17 mouse cellular contexts compared by ENCODE assay signal in the genomic region with DNA sequence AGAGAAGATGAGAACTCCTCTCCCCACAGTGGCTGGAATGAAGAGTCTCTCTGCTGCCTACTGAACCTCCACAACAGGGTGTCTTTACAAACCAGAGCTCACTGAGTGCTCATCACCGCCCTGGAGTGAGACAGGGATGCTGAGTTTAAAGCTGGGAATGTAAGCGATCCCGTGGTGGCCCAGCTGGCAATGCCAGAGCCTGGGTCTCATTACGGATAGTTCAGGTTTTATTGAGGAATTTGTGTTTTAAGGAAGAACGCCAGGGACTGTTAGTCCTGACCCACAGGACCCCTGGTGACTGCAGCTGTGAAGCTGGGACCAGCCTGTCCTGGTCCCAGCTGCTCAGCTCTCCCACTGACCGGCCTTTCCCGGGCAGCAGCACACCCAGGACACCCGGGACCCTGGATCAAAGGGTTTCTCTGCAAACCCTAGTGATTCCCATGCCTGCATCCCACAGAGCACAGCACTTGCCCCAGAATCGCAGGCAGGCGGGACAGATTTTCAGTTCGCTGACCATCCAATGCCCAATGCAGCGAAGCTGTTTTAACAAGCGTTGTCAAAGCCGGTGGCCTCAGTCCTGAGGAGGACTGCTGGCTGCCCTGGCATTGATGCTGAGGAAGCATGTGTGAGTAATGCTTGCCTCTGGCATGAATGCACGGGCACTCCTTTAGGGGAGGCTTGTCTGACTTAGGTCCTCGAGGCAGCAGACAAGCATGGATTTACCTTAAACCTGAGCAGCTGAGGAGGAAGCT.
A peak's percentile ranks its signal among the peaks of the same experiment; 100 is the strongest.
DNase-seq lines count a peak whose midpoint lies in the region; ATAC-seq and TF ChIP-seq lines count a peak whose summit lies in the region.
"Had no signal": no experiment of that assay in that cellular context is flagged by ENCODE, and none has a peak within 500 bp of the region (broad histone marks: within the 10 kb centered on the region; RNA-seq: fewer than 3 reads in every experiment).

No protein-coding gene starts in this region.

- H3K27me3 ChIP-seq in hindbrain, postnatal 0 days (ENCODE audit: insufficient read depth, low read length), result no peaks in the 10 kb centered on the region
- H3K27me3 ChIP-seq in hindbrain, embryonic 14.5 days (ENCODE audit: control insufficient read depth, insufficient read depth, low read length), result no peaks in the 10 kb centered on the region
- H3K27me3 ChIP-seq in Patski, result no peaks in the 10 kb centered on the region
- peaks cover 17% of the 10 kb centered on the region for H3K27me3 ChIP-seq in liver, embryonic 15.5 days
- H3K27me3 ChIP-seq: intestine, embryonic 15.5 days; midbrain, embryonic 12.5 days had no signal

- intact Hi-C loops in gastrocnemius, postnatal 36 days (cut with DNase I), result no loop called here

- no peaks in the 10 kb centered on the region for H3K9me3 ChIP-seq in hindbrain, postnatal 0 days (ENCODE audit: low read length)
- no peaks in the 10 kb centered on the region for H3K9me3 ChIP-seq in hindbrain, embryonic 14.5 days (ENCODE audit: control insufficient read depth, low read length)
- no peaks in the 10 kb centered on the region for H3K9me3 ChIP-seq in liver, embryonic 15.5 days (replicated peaks)
- H3K9me3 ChIP-seq: intestine, embryonic 15.5 days; midbrain, embryonic 12.5 days had no signal

- WGBS in hindbrain, postnatal 0 days, result 30% methylated on average over 16 of the region's 16 CpGs
- 43% methylated on average over 16 of the region's 16 CpGs for WGBS in hindbrain, embryonic 14.5 days
- 60% methylated on average over 16 of the region's 16 CpGs for WGBS in liver, embryonic 15.5 days (ENCODE audit: insufficient replicate concordance)

- no peak for TF ChIP-seq CTCF in hindbrain, postnatal 0 days (IDR thresholded peaks at IDR 0.05; ENCODE audit: low read depth)
- no peak for TF ChIP-seq CTCF in Patski (IDR thresholded peaks at IDR 0.05)

- H3K9ac ChIP-seq in hindbrain, postnatal 0 days (replicated peaks; ENCODE audit: low read length), result 0 out of 2 replicates have a peak overlapping the region, but pooled peaks have one; percentile 14
- no peak overlapping the region for H3K9ac ChIP-seq in hindbrain, embryonic 14.5 days
- peak overlapping the region; percentile 16; the same call in 1 of the 2 replicates for H3K9ac ChIP-seq in liver, embryonic 15.5 days
- H3K9ac ChIP-seq: heart, embryonic 12.5 days; intestine, embryonic 15.5 days; midbrain, embryonic 12.5 days had no signal

- H3K27ac ChIP-seq in hindbrain, postnatal 0 days, result no peak overlapping the region
- H3K27ac ChIP-seq in hindbrain, embryonic 14.5 days, result no peak overlapping the region
- H3K27ac ChIP-seq in liver, embryonic 15.5 days (replicated peaks), result peak overlapping the region; percentile 26; the same call in 1 of the 2 replicates
- H3K27ac ChIP-seq: intestine, embryonic 15.5 days; kidney, postnatal 0 days; midbrain, embryonic 12.5 days had no signal

- no peak overlapping the region for H3K4me3 ChIP-seq in hindbrain, postnatal 0 days (ENCODE audit: low read length)
- no peak overlapping the region for H3K4me3 ChIP-seq in hindbrain, embryonic 14.5 days (replicated peaks; ENCODE audit: low read length)
- H3K4me3 ChIP-seq in liver, embryonic 15.5 days (replicated peaks), result no peak overlapping the region
- H3K4me3 ChIP-seq: heart, embryonic 12.5 days; intestine, embryonic 15.5 days; midbrain, embryonic 12.5 days had no signal

- POLR2A ChIA-PET in Patski (lab: Charles Lee), result interaction anchor here (0.7 kb wide), 1 partner anchor 115 kb away, joined by 3 read pairs; no protein-coding TSS in a partner anchor

- no peak overlapping the region for H3K4me2 ChIP-seq in hindbrain, postnatal 0 days (ENCODE audit: low read depth, low read length)
- no peak overlapping the region for H3K4me2 ChIP-seq in hindbrain, embryonic 14.5 days (replicated peaks)
- H3K4me2 ChIP-seq in liver, embryonic 15.5 days, result peak overlapping the region; percentile 31
- H3K4me2 ChIP-seq: heart, embryonic 12.5 days; intestine, embryonic 15.5 days; midbrain, embryonic 12.5 days had no signal

- CTCF ChIA-PET in Patski (lab: Charles Lee), result no interaction called here

- ATAC-seq in hindbrain, postnatal 0 days, result peak; percentile 27; the same call in 1 of the 2 replicates
- ATAC-seq in hindbrain, embryonic 14.5 days (ENCODE audit: low FRiP score), result no peak
- peak; percentile 22 for ATAC-seq in Patski
- no peak for ATAC-seq in liver, embryonic 15.5 days (ENCODE audit: insufficient read depth)
- ATAC-seq: intestine, embryonic 15.5 days had no signal

- no peaks in the 10 kb centered on the region for H3K36me3 ChIP-seq in hindbrain, postnatal 0 days (ENCODE audit: insufficient read depth, low read length)
- H3K36me3 ChIP-seq in hindbrain, embryonic 14.5 days (replicated peaks; ENCODE audit: control insufficient read depth, insufficient read depth), result no peaks in the 10 kb centered on the region
- H3K36me3 ChIP-seq in liver, embryonic 15.5 days (replicated peaks), result no peaks in the 10 kb centered on the region
- H3K36me3 ChIP-seq: heart, embryonic 12.5 days; intestine, embryonic 15.5 days; midbrain, embryonic 12.5 days had no signal

- DNase-seq in hindbrain, postnatal 0 days (ENCODE audit: low spot score), result peak; percentile 48
- DNase-seq in hindbrain, embryonic 14.5 days (ENCODE audit: low spot score), result no peak
- DNase-seq in Patski (ENCODE audit: low read depth, low spot score), result no peak
- DNase-seq in forelimb bud, embryonic 11.5 days (ENCODE audit: low read depth, low spot score), result peak; percentile 53
- no peak for DNase-seq in thymus, postnatal 25 days
- no peak for DNase-seq in gastrocnemius, postnatal 36 days
- DNase-seq in adrenal gland, postnatal 36 days, result no peak
- DNase-seq: adrenal gland, postnatal 10 days; cerebellum, adult 9-11 months; gastrocnemius, postnatal 25 days; lung, postnatal 14 days; right cerebral cortex, postnatal 25 days had no signal

- in situ Hi-C loops in Patski (cut with MboI; ENCODE audit: low pct_unique_long_range_greater_than_20kb), result no loop called here

- H3K4me1 ChIP-seq in hindbrain, postnatal 0 days (ENCODE audit: insufficient read depth, low read length), result no peaks in the 10 kb centered on the region
- H3K4me1 ChIP-seq in hindbrain, embryonic 14.5 days (replicated peaks; ENCODE audit: control insufficient read depth, insufficient read depth, low read length), result no peaks in the 10 kb centered on the region
- H3K4me1 ChIP-seq in liver, embryonic 15.5 days (replicated peaks), result peaks cover 27% of the 10 kb centered on the region

Comparison
In these comparisons a context has a peak if more than half of its experiments do, and no peak if none do; other contexts are left out.
1. ATAC-seq: peak in hindbrain, postnatal 0 days (single experiment) and Patski (single experiment); none in hindbrain, embryonic 14.5 days (single experiment) and liver, embryonic 15.5 days (single experiment).
2. DNase-seq: peak in hindbrain, postnatal 0 days (single experiment) and forelimb bud, embryonic 11.5 days (single experiment); none in hindbrain, embryonic 14.5 days (single experiment), Patski (single experiment), thymus, postnatal 25 days (single experiment), gastrocnemius, postnatal 36 days (0 of 2) and adrenal gland, postnatal 36 days (0 of 2).